Mouse (Mus musculus) bone marrow macrophage, adult 2 months (primary cell): ENCODE results near the gene Atg101.

ENCODE experiments used
- CTCF ChIP-seq: IDR thresholded peaks from 2 replicates; pipeline ENCODE4 v1.5.1; 2012; ENCODE audit warnings: low read depth, mild to moderate bottlenecking, low read length, moderate library complexity
- POLR2A ChIP-seq: IDR thresholded peaks from 2 replicates; pipeline ENCODE4 v1.6.1; 2012; ENCODE audit warnings: mild to moderate bottlenecking, low read depth, low read length, borderline replicate concordance

- no peak for TF ChIP-seq CTCF
- no peak for TF ChIP-seq POLR2A
Observed at GRCm38 (mm10) chr15:101328876-101329563, 44.9 kb downstream of the Atg101 start.
